Mouse (Mus musculus) lung, embryonic 14.5 days (tissue): ENCODE data around the gene Ager. TPM values are rescaled to one million over a fixed set of nuclear protein-coding genes. Genes with fewer than 3 reads are reported as not detected.

Source experiments
- ATAC-seq: fragments of 200-750 bp; cut with Nextera tagmentation; 2 replicates; pipeline ENCODE4 v1.8.0; 2017; ENCODE audit warnings: mild to moderate bottlenecking, moderate TSS enrichment, moderate library complexity; ENCODE audit not compliant: insufficient read depth
- DNase-seq: peaks from one replicate; pipeline ENCODE4 v3.0.0-alpha.2; 2015
- H3K27ac ChIP-seq: fragments of 300-500 bp; sonication (generic); 2 replicates; pipeline ENCODE4 v1.5.1; 2014; ENCODE audit warnings: low read depth, mild to moderate bottlenecking, moderate library complexity
- H3K27me3 ChIP-seq: fragments of 300-500 bp; sonication (generic); 2 replicates; pipeline ENCODE4 v1.6.1; 2014; ENCODE audit warnings: low read length, control low read depth; ENCODE audit not compliant: insufficient read depth
- H3K36me3 ChIP-seq: fragments of 300-500 bp; sonication (generic); 2 replicates; pipeline ENCODE4 v1.6.1; 2014; ENCODE audit warnings: control low read depth; ENCODE audit not compliant: insufficient read depth
- H3K4me1 ChIP-seq: fragments of 300-500 bp; sonication (generic); 2 replicates; pipeline ENCODE4 v1.6.1; 2014; ENCODE audit warnings: antibody characterized with exemption, control low read depth; ENCODE audit not compliant: insufficient read depth
- H3K4me2 ChIP-seq: fragments of 300-500 bp; sonication (generic); 2 replicates; pipeline ENCODE4 v1.6.1; 2014; ENCODE audit warnings: mild to moderate bottlenecking
- H3K4me3 ChIP-seq: fragments of 300-500 bp; sonication (generic); 2 replicates; pipeline ENCODE4 v1.5.1; 2014; ENCODE audit warnings: low read depth, low read length
- H3K9ac ChIP-seq: fragments of 300-500 bp; sonication (generic); 2 replicates; pipeline ENCODE4 v1.6.1; 2014
- H3K9me3 ChIP-seq: fragments of 300-500 bp; sonication (generic); 2 replicates; pipeline ENCODE4 v1.6.1; 2016; ENCODE audit warnings: low read depth, low read length, control low read depth
- CTCF ChIP-seq: IDR thresholded peaks from 2 replicates; pipeline ENCODE4 v1.5.1; 2016; ENCODE audit warnings: antibody characterized with exemption, low read depth
- WGBS: fragments of 180-500 bp; shearing (Covaris S2); extraction: QIAGEN DNeasy Blood & Tissue Kit; methylation state at CpG from one replicate; pipeline ENCODE4 v1.1.7; 2014; 5-methylcytosine and 5-hydroxymethylcytosine counted together
- polyA plus RNA-seq: library from polyadenylated mRNA; unstranded; fragments of >200 nt; fragmentation: Nextera tagmentation; extraction: Ambion mirVana; gene quantifications from 2 replicates; pipeline ENCODE4 v1.2.1, GENCODE M21; 2014

Ager gene
- polyA plus RNA-seq, 1 experiment from 2014 or later: 64.7 TPM

GRCm38 (mm10) chr17:34613054-34613645, 15.5 kb downstream of the Ager start:
- DNase-seq (no peak), ATAC-seq (no peak)
- H3K9ac ChIP-seq: no peak overlapping the region
- H3K4me1 ChIP-seq: no peaks in the 10 kb centered on the region
- H3K4me2 ChIP-seq: no peak overlapping the region
- no peak for TF ChIP-seq CTCF
- 88% methylated on average over 11 of the region's 11 CpGs for WGBS
- no peaks in the 10 kb centered on the region for H3K27me3 ChIP-seq
- H3K9me3 ChIP-seq: no peaks in the 10 kb centered on the region
- H3K36me3 ChIP-seq: peaks cover 65% of the 10 kb centered on the region
- H3K27ac ChIP-seq: no peak overlapping the region
- H3K4me3 ChIP-seq: no peak overlapping the region

DNA sequence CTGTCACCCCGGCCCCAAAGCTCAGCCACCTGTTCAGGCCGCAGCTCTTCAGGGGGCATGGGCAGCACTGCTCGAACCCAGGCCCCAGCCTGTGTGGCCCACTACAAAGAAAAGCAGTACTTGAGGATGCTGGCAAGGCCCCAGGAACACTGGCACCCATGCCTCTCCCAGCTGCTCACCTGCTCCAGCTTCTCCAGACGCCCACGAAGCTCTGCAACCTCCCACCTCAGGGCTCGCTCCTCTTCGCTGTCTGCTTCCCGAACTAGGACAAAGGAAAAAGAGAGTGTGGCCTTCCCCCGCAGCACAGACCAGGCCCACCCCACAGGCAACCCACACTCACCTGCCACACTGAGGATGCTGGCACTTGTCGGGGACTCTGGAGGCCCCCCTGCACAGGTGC, 16.2 kb downstream of the Ager start:
- H3K36me3 ChIP-seq: peaks cover 60% of the 10 kb centered on the region
- H3K4me1 ChIP-seq: no peaks in the 10 kb centered on the region
- no peak overlapping the region for H3K9ac ChIP-seq
- ATAC-seq (no peak), DNase-seq (no peak)
- no peak overlapping the region for H3K27ac ChIP-seq
- H3K4me2 ChIP-seq: no peak overlapping the region
- H3K9me3 ChIP-seq: no peaks in the 10 kb centered on the region
- no peak for TF ChIP-seq CTCF
- 89% methylated on average over 10 of the region's 10 CpGs for WGBS
- no peaks in the 10 kb centered on the region for H3K27me3 ChIP-seq
- H3K4me3 ChIP-seq: no peak overlapping the region

DNA sequence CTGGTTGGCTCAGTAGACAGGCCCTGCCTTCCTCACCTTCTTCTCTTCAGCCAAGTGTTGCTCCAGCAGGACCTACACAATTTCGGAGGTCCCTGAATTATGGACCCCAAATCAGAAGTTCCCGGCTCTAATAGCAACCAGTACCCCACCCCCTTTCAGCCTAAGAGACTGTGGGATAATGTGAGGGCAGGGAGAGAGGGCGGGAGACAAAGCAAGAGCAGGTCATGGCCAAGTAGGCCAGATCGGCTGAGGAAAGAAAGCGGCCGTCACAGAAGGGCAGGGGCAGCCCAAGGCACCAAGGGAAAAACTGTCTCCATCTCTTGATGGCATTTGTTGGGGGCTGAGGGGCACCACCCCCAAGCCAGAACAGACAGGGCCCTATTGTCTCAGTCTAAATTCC, 18.2 kb downstream of the Ager start, which contains the start of gene Egfl8:
Gene Egfl8, minus strand, starts transcription at position 101 of the 400 bp plus-strand sequence.
- Histone ChIP-seq H3K4me3 (no peak within 1 kb of the TSS), H3K9me3 (no peaks in the 10 kb centered on the region), H3K27me3 (no peaks in the 10 kb centered on the region), H3K36me3 (peaks cover 53% of the 10 kb centered on the region), H3K27ac (no peak within 1 kb of the TSS), H3K9ac (no peak within 1 kb of the TSS), H3K4me2 (no peak within 1 kb of the TSS), H3K4me1 (no peaks in the 10 kb centered on the region)
- TF ChIP-seq CTCF: no peak
- ATAC-seq: no peak
- no peak for DNase-seq
- 73% methylated on average over 6 of the region's 6 CpGs for WGBS

DNA sequence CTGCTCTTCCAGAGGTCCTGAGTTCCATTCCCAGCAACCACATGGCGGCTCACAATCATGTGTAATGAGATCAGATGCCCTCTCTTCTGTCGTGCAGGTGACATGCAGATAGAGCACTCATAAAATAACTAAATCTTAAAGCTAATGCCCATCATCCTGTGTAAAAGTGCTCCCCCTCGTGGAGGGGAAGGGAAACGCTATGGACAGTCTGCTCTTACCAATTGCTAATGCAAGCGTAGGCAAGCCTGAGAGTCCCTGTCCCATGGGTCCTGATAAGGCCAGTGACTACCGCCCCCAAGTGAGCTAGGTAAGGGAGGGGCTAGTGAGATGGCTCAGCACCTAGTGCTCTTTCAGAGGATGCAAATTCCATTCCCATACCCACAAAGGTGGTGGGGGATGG, 21.3 kb downstream of the Ager start:
- TF ChIP-seq CTCF: peak; percentile 89
- no peak overlapping the region for H3K4me3 ChIP-seq
- H3K4me1 ChIP-seq: no peaks in the 10 kb centered on the region
- H3K4me2 ChIP-seq: no peak overlapping the region
- H3K27me3 ChIP-seq: no peaks in the 10 kb centered on the region
- no peak overlapping the region for H3K27ac ChIP-seq
- ATAC-seq (0 out of 2 replicates have a peak, but pooled peaks have one; percentile 50), DNase-seq (peak; percentile 84)
- peaks cover 30% of the 10 kb centered on the region for H3K36me3 ChIP-seq
- no peak overlapping the region for H3K9ac ChIP-seq
- 17% methylated on average over 6 of the region's 6 CpGs for WGBS
- H3K9me3 ChIP-seq: no peaks in the 10 kb centered on the region

GRCm38 (mm10) chr17:34621006-34621405, 23.3 kb downstream of the Ager start:
- Histone ChIP-seq H3K9ac (no peak overlapping the region), H3K36me3 (peaks cover 19% of the 10 kb centered on the region; the same call in 1 of the 2 replicates), H3K27me3 (no peaks in the 10 kb centered on the region), H3K4me1 (peaks cover under 1% of the 10 kb centered on the region; the same call in 1 of the 2 replicates), H3K4me2 (no peak overlapping the region), H3K9me3 (no peaks in the 10 kb centered on the region), H3K4me3 (no peak overlapping the region), H3K27ac (peak overlapping the region; percentile 27; the same call in 1 of the 2 replicates)
- DNase-seq (no peak), ATAC-seq (no peak)
- 73% methylated on average over 8 of the region's 8 CpGs for WGBS
- no peak for TF ChIP-seq CTCF

DNA sequence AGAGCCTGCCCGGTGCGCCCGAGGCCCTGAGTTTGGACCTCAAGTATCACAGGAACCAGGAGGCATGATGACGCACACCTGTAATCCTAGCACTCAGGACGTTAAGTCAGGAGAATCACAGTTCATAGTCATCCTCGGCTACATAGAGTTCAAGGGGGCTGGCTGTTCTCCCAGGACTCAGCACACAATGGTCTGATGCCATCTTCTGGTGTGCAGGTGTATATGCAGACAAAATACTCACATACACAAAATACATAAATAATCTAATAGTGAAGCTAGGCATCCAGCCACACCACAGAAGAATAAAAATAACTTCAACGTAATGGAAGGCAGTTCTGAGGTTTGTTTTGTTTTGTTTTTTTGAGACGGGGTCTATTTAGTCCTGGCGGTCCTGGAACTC, 25.5 kb downstream of the Ager start:
- H3K27me3 ChIP-seq: no peaks in the 10 kb centered on the region
- DNase-seq (no peak), ATAC-seq (no peak)
- peak; percentile 40; the same call in 1 of the 2 replicates for TF ChIP-seq CTCF
- H3K9me3 ChIP-seq: no peaks in the 10 kb centered on the region
- no peak overlapping the region for H3K27ac ChIP-seq
- no peak overlapping the region for H3K4me2 ChIP-seq
- H3K36me3 ChIP-seq: peaks cover 19% of the 10 kb centered on the region; the same call in 1 of the 2 replicates
- peaks cover 6% of the 10 kb centered on the region; the same call in 1 of the 2 replicates for H3K4me1 ChIP-seq
- no peak overlapping the region for H3K9ac ChIP-seq
- H3K4me3 ChIP-seq: no peak overlapping the region
- 84% methylated on average over 9 of the region's 9 CpGs for WGBS

GRCm38 (mm10) chr17:34624981-34625380, 27.3 kb downstream of the Ager start:
- Histone ChIP-seq H3K9me3 (no peaks in the 10 kb centered on the region), H3K27ac (no peak overlapping the region), H3K4me1 (peaks cover 12% of the 10 kb centered on the region; the same call in 1 of the 2 replicates), H3K27me3 (peaks cover 11% of the 10 kb centered on the region), H3K9ac (no peak overlapping the region), H3K4me2 (no peak overlapping the region), H3K4me3 (no peak overlapping the region), H3K36me3 (peaks cover 19% of the 10 kb centered on the region; the same call in 1 of the 2 replicates)
- TF ChIP-seq CTCF: no peak
- ATAC-seq: no peak
- no peak for DNase-seq
- 86% methylated on average over 3 of the region's 3 CpGs for WGBS
